Mouse (Mus musculus) midbrain, embryonic 14.5 days (tissue): ENCODE results near the gene Adgrb2. TPM values are rescaled to one million over a fixed set of nuclear protein-coding genes. Genes with fewer than 3 reads are reported as not detected.

Experiments
- ATAC-seq: fragments of 200-750 bp; cut with Nextera tagmentation; 2 replicates; pipeline ENCODE4 v1.8.0; 2017; ENCODE audit warnings: moderate number of reproducible peaks, moderate library complexity; ENCODE audit not compliant: low FRiP score, low TSS enrichment
- DNase-seq: peaks from one replicate; pipeline ENCODE4 v3.0.0-alpha.2; 2015
- H3K27ac ChIP-seq: fragments of 300-500 bp; sonication (generic); replicated peaks from 2 replicates; pipeline ENCODE4 v1.5.1; 2014; ENCODE audit warnings: mild to moderate bottlenecking, low read depth, low read length, moderate library complexity
- H3K27me3 ChIP-seq: fragments of 300-500 bp; sonication (generic); 2 replicates; pipeline ENCODE4 v1.6.1; 2014; ENCODE audit warnings: low read length, control low read depth, mixed read lengths; ENCODE audit not compliant: control insufficient read depth, insufficient read depth
- H3K36me3 ChIP-seq: fragments of 300-500 bp; sonication (generic); 2 replicates; pipeline ENCODE4 v1.6.1; 2014; ENCODE audit warnings: low read length, control low read depth; ENCODE audit not compliant: control insufficient read depth, insufficient read depth
- H3K4me1 ChIP-seq: fragments of 300-500 bp; sonication (generic); 2 replicates; pipeline ENCODE4 v1.6.1; 2014; ENCODE audit warnings: mild to moderate bottlenecking, antibody characterized with exemption, low read length, control low read depth; ENCODE audit not compliant: control insufficient read depth, insufficient read depth
- H3K4me2 ChIP-seq: fragments of 300-500 bp; sonication (generic); 2 replicates; pipeline ENCODE4 v1.6.1; 2014; ENCODE audit warnings: mild to moderate bottlenecking, low read length, moderate library complexity
- H3K4me3 ChIP-seq: fragments of 300-500 bp; sonication (generic); replicated peaks from 2 replicates; pipeline ENCODE4 v1.5.1; 2014; ENCODE audit warnings: low read depth, low read length
- H3K9ac ChIP-seq: fragments of 300-500 bp; sonication (generic); replicated peaks from 2 replicates; pipeline ENCODE4 v1.6.1; 2014; ENCODE audit warnings: mild to moderate bottlenecking, low read length, moderate library complexity
- H3K9me3 ChIP-seq: fragments of 300-500 bp; sonication (generic); 2 replicates; pipeline ENCODE4 v1.6.1; 2016; ENCODE audit warnings: low read length, control low read depth, mixed read lengths; ENCODE audit not compliant: control insufficient read depth
- WGBS: fragments of 180-500 bp; shearing (Covaris S2); extraction: QIAGEN DNeasy Blood & Tissue Kit; methylation state at CpG from one replicate; pipeline ENCODE4 v1.1.7; 2014; 5-methylcytosine and 5-hydroxymethylcytosine counted together
- polyA plus RNA-seq: library from polyadenylated mRNA; unstranded; fragments of >200 nt; fragmentation: Nextera tagmentation; extraction: Ambion mirVana; gene quantifications from 2 replicates; pipeline ENCODE4 v1.2.1, GENCODE M21; 2014

Gene Adgrb2
- polyA plus RNA-seq, 1 experiment from 2014 or later = 15.9 TPM

DNA sequence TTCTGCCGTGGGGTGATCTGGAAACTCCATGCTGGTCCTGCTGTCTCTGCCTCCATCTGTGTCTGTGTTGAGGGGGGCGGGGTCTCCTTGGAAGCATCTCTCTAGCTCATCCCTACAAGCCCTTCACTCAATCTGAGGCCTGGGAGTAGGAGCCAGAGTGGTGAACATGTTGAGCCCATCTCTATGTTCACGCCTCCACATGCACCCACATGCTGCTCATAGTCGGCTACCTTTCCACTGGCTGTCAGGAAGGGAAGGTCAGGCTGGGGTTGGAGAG, 63.5 kb downstream of the Adgrb2 start:
- H3K36me3 ChIP-seq = no peaks in the 10 kb centered on the region
- ATAC-seq (no peak), DNase-seq (no peak)
- 50% methylated on average over 4 of the region's 4 CpGs for WGBS
- H3K4me3 ChIP-seq = no peak overlapping the region
- no peaks in the 10 kb centered on the region for H3K27me3 ChIP-seq
- H3K4me1 ChIP-seq = peaks cover 15% of the 10 kb centered on the region
- H3K9me3 ChIP-seq = no peaks in the 10 kb centered on the region
- H3K27ac ChIP-seq = no peak overlapping the region
- peak overlapping the region; percentile 66 for H3K4me2 ChIP-seq
- H3K9ac ChIP-seq = peak overlapping the region; percentile 46; the same call in 1 of the 2 replicates

DNA sequence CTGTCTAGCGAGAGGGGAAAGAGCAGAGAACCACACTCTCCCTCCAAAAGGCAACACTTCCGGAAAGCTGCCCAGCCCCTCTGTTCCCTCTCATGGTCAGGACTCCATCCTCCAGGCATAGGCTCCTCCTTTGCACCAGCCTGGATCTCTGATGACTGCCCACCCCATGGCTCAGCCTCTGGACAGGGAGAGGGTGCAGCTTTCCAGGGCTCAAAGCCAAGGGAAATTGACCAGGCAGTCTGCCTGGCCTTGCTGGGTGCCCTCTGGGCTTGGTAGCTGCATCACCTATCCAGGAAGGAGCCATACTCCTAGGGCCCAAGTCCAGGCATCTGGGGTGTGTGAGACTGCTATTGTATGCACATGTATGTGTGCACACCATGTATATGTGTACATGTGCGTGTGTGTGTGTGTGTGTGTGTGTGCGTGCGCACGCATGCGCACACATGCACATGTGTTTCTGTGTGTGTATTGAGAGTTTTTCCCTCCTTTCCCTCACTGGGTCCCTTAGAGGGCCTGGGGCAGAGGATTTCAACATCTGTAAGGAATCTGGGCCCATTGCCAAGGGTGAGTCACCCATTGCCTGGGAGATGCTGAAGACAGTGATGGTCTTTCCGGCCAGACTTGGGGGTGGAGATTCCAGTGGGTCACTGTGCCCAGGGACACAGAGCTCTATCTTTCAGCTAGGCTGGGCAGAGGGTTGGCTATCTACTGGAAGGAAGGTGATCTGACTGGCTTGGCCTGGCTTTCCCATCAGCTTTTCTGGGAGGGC, 65.6 kb downstream of the Adgrb2 start:
- Histone ChIP-seq H3K27ac (no peak overlapping the region), H3K4me2 (no peak overlapping the region), H3K27me3 (no peaks in the 10 kb centered on the region), H3K36me3 (no peaks in the 10 kb centered on the region), H3K9me3 (no peaks in the 10 kb centered on the region), H3K9ac (no peak overlapping the region), H3K4me3 (no peak overlapping the region), H3K4me1 (peaks cover 15% of the 10 kb centered on the region)
- no peak for ATAC-seq
- 84% methylated on average over 8 of the region's 8 CpGs for WGBS
- no peak for DNase-seq

DNA sequence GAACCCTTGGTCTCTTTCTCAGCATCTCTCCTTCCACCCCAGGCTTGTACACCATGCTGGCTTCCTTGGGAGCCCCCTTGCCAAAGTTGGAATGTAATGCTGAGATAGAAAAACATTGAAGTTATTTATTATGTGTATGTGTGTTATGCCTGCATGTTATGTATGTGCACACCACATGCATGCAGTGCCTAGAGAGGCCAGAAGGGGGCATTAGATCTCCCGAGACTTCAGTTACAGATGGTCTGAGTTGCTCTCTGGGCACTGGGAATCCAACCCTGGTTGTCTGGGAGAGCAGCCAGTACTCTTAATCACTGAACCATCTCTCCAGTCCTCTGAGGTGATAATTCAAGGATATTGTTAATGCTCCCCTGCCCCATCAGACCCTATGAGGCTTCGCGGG, 67.6 kb downstream of the Adgrb2 start:
- Histone ChIP-seq H3K9me3 (no peaks in the 10 kb centered on the region), H3K9ac (no peak overlapping the region), H3K36me3 (no peaks in the 10 kb centered on the region), H3K27ac (no peak overlapping the region), H3K4me3 (no peak overlapping the region), H3K4me1 (peaks cover 16% of the 10 kb centered on the region), H3K27me3 (no peaks in the 10 kb centered on the region), H3K4me2 (no peak overlapping the region)
- no peak for ATAC-seq
- no peak for DNase-seq
- whole genome bisulfite sequencing = 90% methylated on average over 3 of the region's 3 CpGs

DNA sequence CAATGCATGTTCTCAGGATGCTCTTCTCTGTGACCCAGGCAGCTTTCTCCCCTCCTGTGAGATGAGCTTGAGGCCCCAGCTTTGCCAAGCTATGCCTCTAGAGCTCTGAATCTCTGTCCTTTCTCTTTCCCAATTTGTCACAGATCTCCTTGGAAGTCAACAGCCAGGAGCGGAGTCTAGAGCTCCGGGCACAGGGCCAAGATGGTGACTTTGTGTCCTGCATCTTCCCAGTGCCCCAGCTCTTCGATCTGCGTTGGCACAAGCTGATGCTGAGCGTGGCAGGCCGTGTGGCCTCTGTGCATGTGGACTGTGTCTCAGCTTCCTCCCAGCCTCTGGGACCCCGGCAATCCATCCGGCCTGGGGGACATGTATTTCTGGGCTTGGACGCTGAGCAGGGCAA, 68.4 kb downstream of the Adgrb2 start:
- DNase-seq (no peak), ATAC-seq (no peak)
- Histone ChIP-seq H3K4me2 (no peak overlapping the region), H3K9me3 (no peaks in the 10 kb centered on the region), H3K36me3 (no peaks in the 10 kb centered on the region), H3K4me1 (peaks cover 8% of the 10 kb centered on the region; the same call in 1 of the 2 replicates), H3K27me3 (no peaks in the 10 kb centered on the region), H3K27ac (no peak overlapping the region), H3K9ac (no peak overlapping the region), H3K4me3 (no peak overlapping the region)
- WGBS = 84% methylated on average over 9 of the region's 9 CpGs

DNA sequence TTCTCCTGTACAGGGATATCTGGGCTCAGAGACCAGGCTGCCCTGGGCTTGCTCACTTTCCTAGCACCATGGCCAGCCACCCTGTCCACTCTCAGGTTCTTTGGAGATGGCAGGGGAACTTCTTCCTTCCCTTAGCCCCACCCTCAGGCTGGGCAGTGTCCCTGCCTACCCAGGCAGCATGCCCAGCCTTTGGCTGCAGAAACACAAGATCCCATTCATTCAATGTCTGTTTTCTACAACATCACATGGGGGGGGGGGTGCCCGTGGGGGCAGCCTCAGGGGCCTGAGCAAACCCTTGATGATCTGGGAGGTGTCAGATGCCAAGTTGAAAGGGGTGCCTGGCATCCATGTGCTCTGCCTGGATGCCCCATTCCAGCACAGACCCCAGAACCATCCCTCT, 70.1 kb downstream of the Adgrb2 start:
- Histone ChIP-seq H3K27ac (peak overlapping the region; percentile 21; the same call in 1 of the 2 replicates), H3K36me3 (no peaks in the 10 kb centered on the region), H3K9me3 (no peaks in the 10 kb centered on the region), H3K9ac (no peak overlapping the region), H3K4me2 (no peak overlapping the region), H3K4me3 (no peak overlapping the region), H3K27me3 (no peaks in the 10 kb centered on the region), H3K4me1 (peaks cover 8% of the 10 kb centered on the region; the same call in 1 of the 2 replicates)
- no peak for DNase-seq
- 33% methylated on average over 1 of the region's 1 CpGs for WGBS
- ATAC-seq = no peak

DNA sequence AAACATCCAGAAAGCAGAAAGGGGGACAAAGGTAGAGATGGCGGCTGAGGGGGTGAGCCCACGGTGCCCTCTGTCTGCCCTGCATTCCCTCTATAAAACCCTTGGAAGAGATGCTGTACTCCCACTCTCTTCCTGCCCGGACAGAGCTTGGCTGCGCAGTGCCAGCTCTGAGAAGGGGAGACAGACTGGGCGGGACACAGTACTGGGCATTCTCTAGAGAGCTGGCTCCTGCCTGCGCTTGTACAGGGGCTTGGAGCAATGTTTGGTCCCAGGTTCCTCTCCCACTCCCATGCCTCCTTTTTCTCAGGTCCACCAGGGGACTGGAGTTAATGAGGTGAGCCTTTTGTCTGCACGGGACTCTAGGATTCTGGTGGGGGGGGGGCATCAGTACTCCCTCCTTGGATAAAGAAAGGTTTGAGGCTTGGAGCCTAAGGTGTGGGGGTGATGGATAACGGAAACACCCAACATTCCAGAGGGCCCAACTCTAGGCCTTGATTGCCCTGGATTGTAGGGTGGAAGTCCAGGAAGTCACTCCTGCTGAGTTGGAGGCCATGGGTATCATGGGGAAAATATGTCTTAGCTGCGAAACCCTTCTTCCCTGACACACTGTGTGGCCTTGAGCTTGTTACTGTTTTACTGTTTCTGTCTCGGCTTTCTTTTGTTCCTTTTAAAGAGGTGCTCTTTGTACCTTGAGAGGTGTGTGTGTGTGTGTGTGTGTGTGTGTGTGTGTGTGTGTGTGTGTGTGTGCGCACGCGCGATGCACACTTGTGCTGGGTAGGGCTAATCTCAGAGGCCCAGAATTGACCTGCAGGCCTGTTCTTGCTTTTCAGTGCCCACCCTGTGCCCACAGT, 70.7 kb downstream of the Adgrb2 start:
- H3K27ac ChIP-seq = peak overlapping the region; percentile 21; the same call in 1 of the 2 replicates
- DNase-seq (no peak), ATAC-seq (no peak)
- H3K36me3 ChIP-seq = no peaks in the 10 kb centered on the region
- H3K4me2 ChIP-seq = no peak overlapping the region
- H3K4me1 ChIP-seq = peaks cover 8% of the 10 kb centered on the region; the same call in 1 of the 2 replicates
- H3K9me3 ChIP-seq = no peaks in the 10 kb centered on the region
- WGBS = 84% methylated on average over 14 of the region's 14 CpGs
- no peaks in the 10 kb centered on the region for H3K27me3 ChIP-seq
- H3K4me3 ChIP-seq = no peak overlapping the region
- no peak overlapping the region for H3K9ac ChIP-seq

DNA sequence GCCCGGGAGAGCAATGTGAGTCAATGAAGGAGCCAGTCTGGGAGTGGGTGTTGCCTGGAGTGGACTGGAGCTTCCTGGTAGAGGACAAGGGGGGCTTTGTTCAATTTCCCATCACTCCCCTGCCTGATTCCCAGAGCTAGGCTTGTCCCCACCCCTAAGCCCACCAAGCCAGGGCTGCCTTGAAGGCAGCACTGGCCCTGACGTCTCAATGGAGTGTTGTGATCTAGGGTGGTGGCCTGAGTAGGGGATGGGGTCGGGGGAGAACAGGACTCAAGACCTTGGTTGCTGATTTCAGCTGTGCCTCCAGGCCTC, 71.3 kb downstream of the Adgrb2 start:
- Histone ChIP-seq H3K4me2 (no peak overlapping the region), H3K9ac (no peak overlapping the region), H3K27me3 (no peaks in the 10 kb centered on the region), H3K36me3 (no peaks in the 10 kb centered on the region), H3K4me1 (peaks cover 8% of the 10 kb centered on the region; the same call in 1 of the 2 replicates), H3K9me3 (no peaks in the 10 kb centered on the region), H3K4me3 (no peak overlapping the region), H3K27ac (no peak overlapping the region)
- WGBS = 49% methylated on average over 3 of the region's 3 CpGs
- DNase-seq (no peak), ATAC-seq (no peak)

DNA sequence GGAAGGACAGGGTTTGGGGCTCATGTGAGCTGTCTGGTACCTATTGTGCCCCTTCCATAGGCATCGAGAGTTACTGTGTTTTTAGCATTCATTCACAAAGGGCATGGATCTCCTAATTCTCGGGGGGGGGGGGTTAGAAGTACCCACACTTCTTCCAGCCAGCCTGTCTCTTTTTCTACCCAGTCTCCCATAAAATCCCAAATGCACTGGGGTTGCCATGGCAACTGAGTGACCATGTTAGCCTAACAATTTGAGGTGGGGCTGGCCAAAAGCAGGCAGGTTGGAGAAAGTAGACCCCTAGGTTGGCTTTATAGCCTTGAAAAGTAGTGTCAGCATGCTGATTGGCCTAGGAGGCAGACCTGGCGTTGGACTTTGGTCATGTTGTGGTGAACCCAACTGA, 71.8 kb downstream of the Adgrb2 start:
- Histone ChIP-seq H3K4me2 (no peak overlapping the region), H3K4me1 (peaks cover 8% of the 10 kb centered on the region; the same call in 1 of the 2 replicates), H3K4me3 (no peak overlapping the region), H3K27me3 (no peaks in the 10 kb centered on the region), H3K9me3 (no peaks in the 10 kb centered on the region), H3K27ac (no peak overlapping the region), H3K36me3 (no peaks in the 10 kb centered on the region), H3K9ac (no peak overlapping the region)
- no peak for DNase-seq
- ATAC-seq = no peak
- 34% methylated on average over 3 of the region's 3 CpGs for WGBS

DNA sequence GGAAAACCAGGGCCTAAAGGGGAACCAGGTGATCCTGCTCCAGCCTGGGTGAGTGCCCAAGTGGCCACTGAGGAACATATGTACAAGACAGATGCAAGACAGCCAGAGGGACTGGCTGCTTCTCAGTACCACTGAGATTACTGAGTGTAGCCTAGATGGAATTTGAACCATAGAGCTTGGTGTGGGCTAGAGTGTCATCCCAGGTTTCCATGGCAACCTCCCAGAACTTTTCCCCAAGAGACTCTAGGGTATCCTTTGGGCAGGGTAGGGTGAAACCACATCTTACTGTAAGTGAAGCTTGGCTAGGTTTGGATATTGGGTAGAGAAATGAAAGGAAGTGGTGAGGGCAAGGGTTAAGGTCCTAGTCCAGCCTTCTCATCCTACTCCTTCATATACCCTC, 76.3 kb downstream of the Adgrb2 start:
- H3K27me3 ChIP-seq = no peaks in the 10 kb centered on the region
- ATAC-seq = no peak
- no peak overlapping the region for H3K9ac ChIP-seq
- no peaks in the 10 kb centered on the region for H3K9me3 ChIP-seq
- H3K27ac ChIP-seq = no peak overlapping the region
- peaks cover 7% of the 10 kb centered on the region; the same call in 1 of the 2 replicates for H3K4me1 ChIP-seq
- H3K4me2 ChIP-seq = no peak overlapping the region
- DNase-seq = no peak
- H3K36me3 ChIP-seq = no peaks in the 10 kb centered on the region
- H3K4me3 ChIP-seq = no peak overlapping the region
